Mouse (Mus musculus) lung, postnatal 0 days (tissue): ENCODE results near the gene 6030468B19Rik. TPM values are rescaled to one million over a fixed set of nuclear protein-coding genes. Genes with fewer than 3 reads are reported as not detected.

Source experiments
- ATAC-seq: fragments of 200-750 bp; cut with Nextera tagmentation; 2 replicates; pipeline ENCODE4 v1.8.0; 2017; ENCODE audit warnings: moderate library complexity
- DNase-seq: peaks from one replicate; pipeline ENCODE4 v3.0.0-alpha.2; 2016; ENCODE audit warnings: low spot score
- H3K27ac ChIP-seq: fragments of 300-500 bp; sonication (generic); 2 replicates; pipeline ENCODE4 v1.5.1; 2014; ENCODE audit warnings: antibody characterized with exemption, mild to moderate bottlenecking, low read length, mixed read lengths
- H3K27me3 ChIP-seq: fragments of 300-500 bp; sonication (generic); replicated peaks from 2 replicates; pipeline ENCODE4 v1.6.1; 2014; ENCODE audit warnings: low read length, mixed read lengths; ENCODE audit not compliant: insufficient read depth
- H3K36me3 ChIP-seq: fragments of 300-500 bp; sonication (generic); 2 replicates; pipeline ENCODE4 v1.6.1; 2014; ENCODE audit warnings: low read length, mixed read lengths; ENCODE audit not compliant: insufficient read depth
- H3K4me1 ChIP-seq: fragments of 300-500 bp; sonication (generic); 2 replicates; pipeline ENCODE4 v1.6.1; 2014; ENCODE audit warnings: antibody characterized with exemption, low read depth, low read length, mixed read lengths; ENCODE audit not compliant: insufficient read depth
- H3K4me2 ChIP-seq: fragments of 300-500 bp; sonication (generic); replicated peaks from 2 replicates; pipeline ENCODE4 v1.6.1; 2014; ENCODE audit warnings: low read depth, mild to moderate bottlenecking, low read length, moderate library complexity, mixed read lengths
- H3K4me3 ChIP-seq: fragments of 300-500 bp; sonication (generic); 2 replicates; pipeline ENCODE4 v1.5.1; 2014; ENCODE audit warnings: low read depth, low read length
- H3K9ac ChIP-seq: fragments of 300-500 bp; sonication (generic); replicated peaks from 2 replicates; pipeline ENCODE4 v1.6.1; 2014; ENCODE audit warnings: low read depth, mild to moderate bottlenecking
- H3K9me3 ChIP-seq: fragments of 300-500 bp; sonication (generic); 2 replicates; pipeline ENCODE4 v1.6.1; 2016; ENCODE audit warnings: low read length, mixed read lengths
- CTCF ChIP-seq: IDR thresholded peaks from 2 replicates; pipeline ENCODE4 v1.5.1; 2016; ENCODE audit warnings: antibody characterized with exemption, mild to moderate bottlenecking
- EP300 ChIP-seq: IDR thresholded peaks from 2 replicates; pipeline ENCODE4 v1.6.1; 2016; ENCODE audit warnings: antibody characterized with exemption, mild to moderate bottlenecking, control low read depth
- WGBS: fragments of 180-500 bp; shearing (Covaris S2); extraction: QIAGEN DNeasy Blood & Tissue Kit; methylation state at CpG from one replicate; pipeline ENCODE4 v1.1.7; 2014; 5-methylcytosine and 5-hydroxymethylcytosine counted together
- polyA plus RNA-seq: library from polyadenylated mRNA; unstranded; fragments of >200 nt; fragmentation: Nextera tagmentation; extraction: Ambion mirVana; gene quantifications from 2 replicates; pipeline ENCODE4 v1.2.1, GENCODE M21; 2015

6030468B19Rik gene
- polyA plus RNA-seq, 1 experiment from 2014 or later: not detected

- Histone ChIP-seq H3K27ac (peak overlapping the region; percentile 20; the same call in 1 of the 2 replicates), H3K4me2 (peak overlapping the region; percentile 49), H3K9ac (no peak overlapping the region), H3K27me3 (no peaks in the 10 kb centered on the region), H3K4me1 (0 out of 2 replicates have a peak, but pooled peaks cover 2% of the 10 kb centered on the region), H3K9me3 (no peaks in the 10 kb centered on the region), H3K36me3 (no peaks in the 10 kb centered on the region), H3K4me3 (peak overlapping the region; percentile 12; the same call in 1 of the 2 replicates)
- TF ChIP-seq CTCF (peak; percentile 32; the same call in 1 of the 2 replicates), EP300 (no peak)
- DNase-seq (peak; percentile 96), ATAC-seq (peak; percentile 89)
- 12% methylated on average over 22 of the region's 22 CpGs for WGBS
Measured at GRCm38 (mm10) chr11:117792281-117792888, 5.1 kb upstream of the 6030468B19Rik start.

- Histone ChIP-seq H3K9me3 (no peaks in the 10 kb centered on the region), H3K4me2 (no peak overlapping the region), H3K4me3 (no peak overlapping the region), H3K36me3 (no peaks in the 10 kb centered on the region), H3K27ac (no peak overlapping the region), H3K4me1 (0 out of 2 replicates have a peak, but pooled peaks cover 2% of the 10 kb centered on the region), H3K9ac (no peak overlapping the region), H3K27me3 (no peaks in the 10 kb centered on the region)
- ATAC-seq (no peak), DNase-seq (no peak)
- WGBS: 61% methylated on average over 4 of the region's 4 CpGs
- no peak for TF ChIP-seq CTCF
- no peak for TF ChIP-seq EP300
Measured at GRCm38 (mm10) chr11:117794035-117794551, 3.4 kb upstream of the 6030468B19Rik start.

- no peak overlapping the region for H3K4me2 ChIP-seq
- WGBS: 45% methylated on average over 5 of the region's 5 CpGs
Measured at GRCm38 (mm10) chr11:117796954-117797353, 506 bp upstream of the 6030468B19Rik start.

GRCm38 (mm10) chr11:117798160-117798541, 691 bp downstream of the 6030468B19Rik start:
- 14% methylated on average over 2 of the region's 2 CpGs for WGBS
- no peak overlapping the region for H3K27ac ChIP-seq
- DNase-seq (no peak), ATAC-seq (no peak)
- H3K36me3 ChIP-seq: no peaks in the 10 kb centered on the region
- H3K4me3 ChIP-seq: no peak overlapping the region
- H3K9ac ChIP-seq: no peak overlapping the region
- no peak overlapping the region for H3K4me2 ChIP-seq
- no peaks in the 10 kb centered on the region for H3K4me1 ChIP-seq
- no peaks in the 10 kb centered on the region for H3K27me3 ChIP-seq
- TF ChIP-seq CTCF: no peak
- no peaks in the 10 kb centered on the region for H3K9me3 ChIP-seq

More at GRCm38 (mm10) chr11:117796954-117797353, 506 bp upstream of the 6030468B19Rik start:
- no peak for DNase-seq
- no peaks in the 10 kb centered on the region for H3K27me3 ChIP-seq
- H3K4me3 ChIP-seq: no peak overlapping the region
- no peaks in the 10 kb centered on the region for H3K36me3 ChIP-seq
- ATAC-seq: no peak
- no peak overlapping the region for H3K27ac ChIP-seq
- no peaks in the 10 kb centered on the region for H3K9me3 ChIP-seq
- H3K9ac ChIP-seq: no peak overlapping the region
- TF ChIP-seq EP300 (no peak), CTCF (no peak)
- no peaks in the 10 kb centered on the region for H3K4me1 ChIP-seq

GRCm38 (mm10) chr11:117799174-117799573, 1.7 kb downstream of the 6030468B19Rik start:
- DNase-seq (no peak), ATAC-seq (no peak)
- H3K4me1 ChIP-seq: no peaks in the 10 kb centered on the region
- no peak overlapping the region for H3K27ac ChIP-seq
- no peak overlapping the region for H3K4me2 ChIP-seq
- 59% methylated on average over 5 of the region's 5 CpGs for WGBS
- TF ChIP-seq CTCF (no peak), EP300 (no peak)
- no peaks in the 10 kb centered on the region for H3K27me3 ChIP-seq
- no peak overlapping the region for H3K4me3 ChIP-seq
- no peaks in the 10 kb centered on the region for H3K36me3 ChIP-seq
- H3K9ac ChIP-seq: no peak overlapping the region
- H3K9me3 ChIP-seq: no peaks in the 10 kb centered on the region

- H3K27ac ChIP-seq: no peak overlapping the region
- H3K4me3 ChIP-seq: no peak overlapping the region
- H3K4me2 ChIP-seq: no peak overlapping the region
- ATAC-seq: no peak
- no peaks in the 10 kb centered on the region for H3K4me1 ChIP-seq
- no peak for TF ChIP-seq EP300
- TF ChIP-seq CTCF: no peak
- WGBS: 79% methylated on average over 7 of the region's 7 CpGs
- no peak overlapping the region for H3K9ac ChIP-seq
- H3K9me3 ChIP-seq: no peaks in the 10 kb centered on the region
- no peak for DNase-seq
- no peaks in the 10 kb centered on the region for H3K27me3 ChIP-seq
- no peaks in the 10 kb centered on the region for H3K36me3 ChIP-seq
Measured at GRCm38 (mm10) chr11:117800038-117800437, 2.6 kb downstream of the 6030468B19Rik start.
